Mouse (Mus musculus): ENCODE results near the gene Hoxc4. TPM values are rescaled to one million over a fixed set of nuclear protein-coding genes. Genes with fewer than 3 reads are reported as not detected.

Gene Hoxc4
- polyA plus RNA-seq, 1 experiment from 2014 or later = 1.7 TPM

- in situ Hi-C loops (cut with MboI; ENCODE audit: low pct_unique_long_range_greater_than_20kb) = loop anchor here (5.0 to 10.0 kb wide), 2 partner anchors 118 to 155 kb away; partner anchors contain the start of gene Smug1
- ChIA-PET POLR2A (no interaction called here), CTCF (interaction anchor here (1.5 to 2.4 kb wide), 2 partner anchors 156 to 163 kb away, joined by 4 to 7 read pairs; no protein-coding TSS in a partner anchor)
- no peak for ATAC-seq
- H3K27me3 ChIP-seq = no peaks in the 10 kb centered on the region
- no peak for DNase-seq (ENCODE audit: low read depth, low spot score)
- TF ChIP-seq CTCF (IDR thresholded peaks at IDR 0.05) = no peak
These were observed 9.2 kb upstream of the Hoxc4 start for GRCm38 (mm10) chr15:103009265-103010111.

GRCm38 (mm10) chr15:103010112-103010846 is 8.5 kb upstream of the Hoxc4 start:
- no peak for TF ChIP-seq CTCF (IDR thresholded peaks at IDR 0.05)
- ATAC-seq = no peak
- DNase-seq (ENCODE audit: low read depth, low spot score) = no peak
- ChIA-PET CTCF (interaction anchor here (1.1 to 2.4 kb wide), 4 partner anchors 111 to 162 kb away, joined by 3 to 7 read pairs (median 4); no protein-coding TSS in a partner anchor), POLR2A (no interaction called here)
- H3K27me3 ChIP-seq = no peaks in the 10 kb centered on the region
- in situ Hi-C loops (cut with MboI; ENCODE audit: low pct_unique_long_range_greater_than_20kb) = loop anchor here (5.0 to 10.0 kb wide), 2 partner anchors 117 to 155 kb away; partner anchors contain the start of gene Smug1

GRCm38 (mm10) chr15:103010847-103011555 is 7.7 kb upstream of the Hoxc4 start:
- POLR2A ChIA-PET = no interaction called here
- DNase-seq (ENCODE audit: low read depth, low spot score) = no peak
- no peak for ATAC-seq
- CTCF ChIA-PET = interaction anchor here (1.1 to 2.4 kb wide), 3 partner anchors 110 to 161 kb away, joined by 3 to 7 read pairs (median 4); no protein-coding TSS in a partner anchor
- in situ Hi-C loops (cut with MboI; ENCODE audit: low pct_unique_long_range_greater_than_20kb) = loop anchor here (5.0 to 10.0 kb wide), 2 partner anchors 116 to 154 kb away; partner anchors contain the start of gene Smug1
- TF ChIP-seq CTCF (IDR thresholded peaks at IDR 0.05) = no peak
- H3K27me3 ChIP-seq = no peaks in the 10 kb centered on the region

GRCm38 (mm10) chr15:103011928-103012486 is 6.7 kb upstream of the Hoxc4 start:
- DNase-seq (ENCODE audit: low read depth, low spot score) (no peak), ATAC-seq (no peak)
- TF ChIP-seq CTCF (IDR thresholded peaks at IDR 0.05) = no peak
- in situ Hi-C loops (cut with MboI; ENCODE audit: low pct_unique_long_range_greater_than_20kb) = loop anchor here (5.0 to 10.0 kb wide), 2 partner anchors 115 to 153 kb away; partner anchors contain the start of gene Smug1
- no peaks in the 10 kb centered on the region for H3K27me3 ChIP-seq
- POLR2A ChIA-PET = no interaction called here
- CTCF ChIA-PET = interaction anchor here (2.4 kb wide), 1 partner anchor 160 kb away, joined by 7 read pairs; no protein-coding TSS in a partner anchor

GRCm38 (mm10) chr15:103013238-103013984 is 5.3 kb upstream of the Hoxc4 start:
- no peaks in the 10 kb centered on the region for H3K27me3 ChIP-seq
- DNase-seq (ENCODE audit: low read depth, low spot score) (no peak), ATAC-seq (no peak)
- in situ Hi-C loops (cut with MboI; ENCODE audit: low pct_unique_long_range_greater_than_20kb) = loop anchor here (5.0 to 10.0 kb wide), 2 partner anchors 114 to 151 kb away; partner anchors contain the start of gene Smug1
- ChIA-PET POLR2A (interaction anchor here (1.0 kb wide), 1 partner anchor 152 kb away, joined by 4 read pairs; no protein-coding TSS in a partner anchor), CTCF (interaction anchor here (0.8 to 2.1 kb wide), 22 partner anchors 9 to 176 kb away, joined by 3 to 15 read pairs (median 4); partner anchors contain the start of gene Smug1)
- TF ChIP-seq CTCF (IDR thresholded peaks at IDR 0.05) = peak; percentile 87

- no peak for TF ChIP-seq CTCF (IDR thresholded peaks at IDR 0.05)
- H3K27me3 ChIP-seq = no peaks in the 10 kb centered on the region
- in situ Hi-C loops (cut with MboI; ENCODE audit: low pct_unique_long_range_greater_than_20kb) = loop anchor here (5.0 to 10.0 kb wide), 2 partner anchors 113 to 150 kb away; partner anchors contain the start of gene Smug1
- POLR2A ChIA-PET = no interaction called here
- CTCF ChIA-PET = interaction anchor here (1.0 to 2.1 kb wide), 11 partner anchors 10 to 163 kb away, joined by 3 to 15 read pairs (median 6); no protein-coding TSS in a partner anchor
- DNase-seq (ENCODE audit: low read depth, low spot score) (no peak), ATAC-seq (peak; percentile 17)
These were observed 4.3 kb upstream of the Hoxc4 start for GRCm38 (mm10) chr15:103014166-103015008.

GRCm38 (mm10) chr15:103015009-103015399 is 3.7 kb upstream of the Hoxc4 start:
- in situ Hi-C loops (cut with MboI; ENCODE audit: low pct_unique_long_range_greater_than_20kb) = loop anchor here (10.0 kb wide), 1 partner anchor 150 kb away; the partner anchor contains the start of gene Smug1
- ATAC-seq = no peak
- H3K27me3 ChIP-seq = no peaks in the 10 kb centered on the region

More at GRCm38 (mm10) chr15:103015009-103015399, 3.7 kb upstream of the Hoxc4 start:
- no peak for DNase-seq (ENCODE audit: low read depth, low spot score)
- POLR2A ChIA-PET = no interaction called here
- CTCF ChIA-PET = no interaction called here
- TF ChIP-seq CTCF (IDR thresholded peaks at IDR 0.05) = no peak

Data from Patski (cell line).